Mouse (Mus musculus) CD4-positive helper T cell, adult 2 months (primary cell): ENCODE measurements around the gene Klf1.

Source experiments
- DNase-seq: peaks from one replicate; pipeline ENCODE4 v3.0.0-alpha.2; 2012; ENCODE audit warnings: low read depth, missing footprints, low spot score

Gene Klf1

GRCm38 (mm10) chr8:84935489-84935888, 33.8 kb downstream of the Klf1 start:
- no peak for DNase-seq

DNA sequence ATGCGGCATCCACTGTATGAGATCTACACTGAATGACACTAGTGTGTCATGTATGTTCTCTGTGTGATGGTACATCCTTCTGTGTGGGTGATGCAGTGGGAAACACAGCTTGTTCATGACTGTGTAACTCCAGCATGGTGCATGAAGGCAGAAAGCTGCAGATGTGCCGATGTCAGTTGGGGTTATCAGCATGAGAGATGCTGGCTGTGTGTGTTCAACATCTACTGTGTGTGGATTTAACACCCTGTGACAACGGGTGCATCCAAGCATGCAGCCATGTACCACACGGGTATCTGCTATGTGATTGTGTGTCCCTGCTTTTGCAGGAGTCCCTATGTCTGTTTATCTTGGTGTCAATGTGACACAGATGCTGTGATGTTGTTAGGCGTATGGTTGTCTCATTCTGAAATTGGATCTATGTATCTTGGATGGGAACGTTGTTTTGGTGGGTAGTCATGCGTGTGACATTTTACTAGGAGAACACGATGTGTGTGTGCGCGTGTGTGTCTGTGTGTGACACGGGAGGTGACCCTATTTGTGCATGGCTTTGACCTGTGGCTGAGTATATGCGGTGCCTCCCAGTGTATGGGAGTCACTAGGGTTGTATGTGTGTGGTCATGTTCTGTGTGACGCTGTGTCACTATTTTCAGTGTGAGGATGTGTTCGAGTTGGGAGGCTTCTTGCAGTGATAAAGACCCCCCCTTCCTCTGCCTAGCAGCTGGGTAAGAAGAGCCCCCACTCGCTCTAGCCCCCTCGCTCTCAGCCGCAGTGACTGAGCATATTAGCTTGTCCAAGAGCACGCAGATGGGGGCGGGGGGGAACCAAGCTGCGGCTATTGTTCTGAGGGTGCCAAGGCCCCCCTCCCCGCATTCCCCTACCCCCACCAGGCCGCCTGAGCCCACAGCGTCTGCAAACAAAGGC, 34.6 kb downstream of the Klf1 start:
- DNase-seq, result no peak

DNA sequence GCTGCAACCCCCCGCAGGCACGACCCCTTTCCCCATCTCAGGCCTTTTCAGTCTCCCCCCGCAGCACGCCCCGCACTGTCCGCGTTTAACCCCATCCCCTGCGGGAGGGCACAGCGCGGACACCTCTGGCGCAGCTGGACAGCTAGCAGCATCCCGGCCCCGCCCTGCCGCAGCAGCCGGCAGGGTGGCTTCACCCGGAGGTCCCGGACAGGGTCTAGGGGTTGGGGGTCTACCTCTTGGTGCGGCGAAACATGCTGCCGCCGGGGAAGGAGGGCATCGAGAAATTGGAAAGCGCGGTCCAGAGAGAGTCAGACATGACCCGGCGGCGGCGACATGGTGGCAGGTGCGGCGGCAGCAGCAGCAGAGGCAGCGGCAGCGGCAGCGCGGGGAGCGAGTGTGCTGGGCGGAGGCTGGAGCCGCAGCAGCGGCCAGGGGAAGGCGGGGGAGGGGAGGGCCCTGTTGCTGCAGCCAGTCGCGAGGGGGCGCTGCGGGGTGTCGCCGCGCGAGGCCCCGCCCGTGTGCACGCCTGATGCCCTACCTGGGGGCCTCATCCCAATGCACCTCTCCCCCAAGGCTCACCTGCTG, 35.3 kb downstream of the Klf1 start, which contains the start of gene Mast1:
TSS of gene Mast1 (minus strand) at position 398 of the 585 bp plus-strand sequence.
- DNase-seq, result peak; percentile 76

- no peak for DNase-seq
Measured at GRCm38 (mm10) chr8:84937620-84938485, 36.1 kb downstream of the Klf1 start.

DNA sequence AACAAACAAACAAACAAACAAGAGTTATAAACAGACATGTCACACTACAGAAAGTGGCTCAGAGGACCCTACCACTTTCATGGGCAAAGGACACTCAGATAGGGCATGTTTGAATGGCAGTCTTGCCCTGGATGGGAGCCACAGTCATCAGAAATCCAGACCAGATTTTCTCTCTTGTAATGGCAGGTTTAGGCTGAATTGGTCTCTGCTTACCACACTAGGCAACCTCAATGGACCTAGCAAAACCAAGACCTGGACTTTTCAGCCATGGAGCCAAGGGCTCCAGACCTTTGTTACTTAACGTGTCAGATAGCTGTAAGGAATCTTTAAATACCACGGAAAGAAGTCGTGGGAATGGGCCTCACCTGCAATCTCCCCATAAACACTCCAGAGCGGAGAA, 42.0 kb downstream of the Klf1 start:
- DNase-seq, result no peak

DNA sequence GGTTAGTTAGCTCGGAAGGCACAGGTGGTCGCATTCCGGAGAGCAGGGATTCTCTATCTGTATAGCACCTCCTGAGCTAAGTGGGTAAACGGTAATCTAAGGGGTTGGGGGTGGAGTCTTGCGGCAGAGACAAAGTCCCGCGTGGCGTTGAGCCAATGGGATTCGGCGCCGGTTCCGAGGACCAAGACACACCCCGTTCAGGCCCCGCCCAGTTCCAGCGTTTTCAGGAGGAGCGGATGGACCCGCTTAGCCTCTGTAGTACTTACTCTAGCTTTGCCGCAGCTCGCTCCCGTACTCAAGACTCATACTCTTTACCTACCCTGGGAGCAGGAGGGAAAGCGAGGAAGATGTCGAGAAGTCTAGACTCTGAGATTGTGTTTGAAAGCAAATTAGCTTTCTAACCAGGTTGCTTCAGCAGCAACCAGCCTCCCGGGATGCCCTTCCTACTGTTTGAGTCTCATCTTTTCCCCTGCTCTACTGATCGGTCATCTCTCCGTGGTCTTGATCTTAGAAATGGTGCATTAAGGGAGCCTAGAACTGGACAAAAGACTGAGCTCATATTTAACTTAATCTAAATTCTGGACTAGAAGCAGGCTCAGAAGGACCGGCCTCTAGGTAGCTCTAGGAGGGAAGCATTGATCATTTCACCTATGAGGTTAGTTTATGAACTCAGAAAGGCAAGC, 42.9 kb downstream of the Klf1 start:
- DNase-seq, result peak; percentile 55

DNA sequence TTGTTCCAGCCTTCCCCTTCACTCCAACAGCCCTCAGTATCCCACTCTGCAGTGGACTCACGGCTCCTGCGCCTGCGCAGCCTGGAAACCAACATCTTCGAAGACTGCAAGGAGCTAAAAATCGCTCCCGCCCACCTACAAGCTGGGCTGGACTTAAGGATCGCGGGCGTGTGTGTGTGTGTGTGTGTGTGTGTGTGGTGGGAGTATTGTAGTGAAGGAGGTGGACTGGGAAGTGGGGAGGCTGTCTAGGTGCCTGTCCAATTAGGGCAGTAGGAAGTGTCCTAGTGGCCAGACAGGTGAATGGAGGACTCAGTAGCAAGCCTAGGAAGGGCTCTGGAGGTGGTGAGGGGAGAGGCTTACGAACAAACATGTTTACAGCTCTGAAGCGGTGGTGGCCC, 43.5 kb downstream of the Klf1 start:
- no peak for DNase-seq

DNA sequence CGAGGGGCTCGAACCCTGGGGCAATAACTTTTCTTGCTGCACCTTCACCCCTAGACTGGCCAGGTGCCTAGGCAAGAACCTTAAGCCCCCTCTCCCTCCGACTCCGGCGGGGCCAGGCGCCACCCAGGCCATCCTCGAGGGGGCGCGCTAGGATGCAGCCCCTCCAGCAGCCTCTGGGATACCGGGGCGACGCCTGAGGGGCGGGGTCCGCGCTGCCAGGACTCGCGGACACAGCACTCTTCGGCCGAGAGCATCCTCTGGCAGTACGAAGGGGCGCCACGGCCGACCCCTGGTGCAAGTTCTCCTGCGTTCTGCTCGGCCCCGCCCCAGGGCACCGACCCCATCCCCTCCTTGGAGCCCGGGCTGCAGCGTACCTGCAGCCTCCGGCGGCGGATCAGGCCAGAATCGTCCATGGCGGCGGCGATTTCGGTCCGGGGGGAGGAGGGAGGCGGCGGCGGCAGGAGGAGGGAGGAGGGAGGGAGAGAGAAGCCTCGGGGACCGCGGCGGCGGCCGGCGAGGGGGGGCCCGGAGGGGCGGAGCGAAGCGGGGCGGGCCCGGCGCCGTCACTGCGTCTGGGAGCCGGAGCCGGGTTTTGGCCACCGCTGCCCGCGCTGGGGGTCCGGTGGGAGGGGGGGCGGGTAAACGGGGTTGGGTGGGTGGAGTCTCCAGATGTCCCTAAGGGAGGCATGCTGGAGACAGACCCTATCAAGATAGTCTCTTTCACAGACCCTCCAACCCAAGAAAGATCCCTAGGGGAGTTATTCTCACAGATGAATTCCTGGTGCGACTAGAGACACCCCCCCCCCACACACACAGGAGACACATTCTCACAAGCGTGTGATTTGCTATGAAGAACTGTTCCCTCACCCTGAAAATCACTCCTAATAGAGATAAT, 44.2 kb downstream of the Klf1 start:
- DNase-seq, result no peak

DNA sequence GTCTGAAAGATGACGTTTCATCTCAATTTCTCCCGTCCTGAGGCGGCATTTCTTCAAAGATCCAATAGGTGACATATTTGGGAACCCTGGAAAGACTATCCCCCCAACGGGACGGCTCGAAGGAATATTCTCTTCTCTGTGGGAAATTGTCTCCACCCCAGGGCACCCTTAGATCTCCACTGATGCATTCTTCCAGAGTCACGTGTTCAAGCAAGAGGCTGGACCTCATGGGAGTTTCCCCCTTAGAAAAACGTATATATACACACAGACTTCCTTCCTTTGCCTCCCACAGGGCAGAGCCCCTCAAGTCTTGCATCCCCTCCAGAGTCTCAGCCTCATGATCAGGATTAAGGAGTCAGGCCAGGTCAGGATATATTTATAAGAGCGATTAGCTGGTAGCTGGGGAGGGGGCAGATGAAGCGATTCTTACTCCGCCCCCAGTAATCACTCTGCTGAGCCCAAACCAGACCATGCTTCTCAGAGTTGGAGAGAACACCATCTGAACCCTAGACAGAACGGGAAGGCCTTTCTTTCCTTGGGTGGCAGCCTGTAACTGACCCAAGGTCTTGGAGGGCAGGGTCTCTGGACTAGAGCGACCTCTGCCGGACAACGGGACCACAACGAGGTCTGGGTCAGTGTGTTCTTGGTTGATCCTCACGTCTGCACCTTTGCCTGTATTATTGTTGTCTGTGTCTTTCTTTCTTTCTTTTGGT, 45.0 kb downstream of the Klf1 start, which contains the start of gene Rtbdn:
TSS of gene Rtbdn (plus strand) at position 464 of the 713 bp plus-strand sequence.
- DNase-seq, result no peak

- peak; percentile 44 for DNase-seq
Measured at GRCm38 (mm10) chr8:84947241-84947545, 45.5 kb downstream of the Klf1 start.

- DNase-seq, result no peak
Measured at GRCm38 (mm10) chr8:84949753-84950152, 48.0 kb downstream of the Klf1 start.

DNA sequence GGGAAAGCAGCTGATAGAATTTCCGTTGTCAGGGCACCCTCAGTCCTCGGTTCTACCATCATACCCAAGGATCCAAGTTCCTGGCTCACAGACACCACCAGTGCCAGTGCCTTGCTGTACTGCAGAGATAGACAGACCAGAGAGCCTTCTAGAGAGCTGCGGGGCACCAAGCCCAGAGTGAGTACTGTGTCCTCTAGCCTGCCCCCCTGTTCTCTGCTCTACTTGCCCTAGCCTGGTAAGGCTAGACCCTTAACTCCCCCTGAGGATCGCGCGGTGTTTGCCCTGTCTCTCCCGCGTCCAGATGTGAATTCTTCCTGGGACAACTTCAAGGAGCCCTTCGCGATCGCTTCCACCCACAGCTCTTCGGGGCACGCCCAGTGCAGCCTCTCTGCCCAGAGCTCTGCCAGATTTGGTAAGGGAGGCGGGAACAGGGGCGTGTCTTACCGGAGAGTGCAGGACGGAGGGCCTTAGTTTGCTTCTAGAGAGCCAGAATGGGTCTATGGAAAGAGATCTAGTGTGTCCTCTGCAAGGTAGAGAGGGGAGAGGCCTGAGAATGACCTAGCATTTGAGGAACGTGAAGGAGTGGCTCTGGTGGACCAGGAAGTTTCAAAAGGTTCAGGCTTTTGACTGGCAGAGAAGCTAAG, 51.0 kb downstream of the Klf1 start:
- DNase-seq, result peak; percentile 43
